Mouse (Mus musculus) neural tube, embryonic 11.5 days (tissue): ENCODE data around the gene Plekha1. TPM values are rescaled to one million over a fixed set of nuclear protein-coding genes. Genes with fewer than 3 reads are reported as not detected.

Experiments used
- ATAC-seq: fragments of 200-750 bp; cut with Nextera tagmentation; 2 replicates; pipeline ENCODE4 v1.8.0; 2017; ENCODE audit warnings: moderate number of reproducible peaks, mild to moderate bottlenecking, moderate TSS enrichment, moderate library complexity; ENCODE audit not compliant: insufficient read depth, low FRiP score, low TSS enrichment
- DNase-seq: peaks from one replicate; pipeline ENCODE4 v3.0.0-alpha.2; 2015; ENCODE audit warnings: low spot score
- H3K27ac ChIP-seq: fragments of 300-500 bp; sonication (generic); 2 replicates; pipeline ENCODE4 v1.5.1; 2014; ENCODE audit warnings: low read depth, mild to moderate bottlenecking, low read length
- H3K27me3 ChIP-seq: fragments of 300-500 bp; sonication (generic); 2 replicates; pipeline ENCODE4 v1.6.1; 2014; ENCODE audit warnings: mild to moderate bottlenecking, low read length, mixed read lengths; ENCODE audit not compliant: control insufficient read depth, insufficient read depth
- H3K36me3 ChIP-seq: fragments of 300-500 bp; sonication (generic); 2 replicates; pipeline ENCODE4 v1.6.1; 2014; ENCODE audit warnings: mild to moderate bottlenecking, low read length, moderate library complexity, mixed read lengths; ENCODE audit not compliant: control insufficient read depth, insufficient read depth
- H3K4me1 ChIP-seq: fragments of 300-500 bp; sonication (generic); 2 replicates; pipeline ENCODE4 v1.6.1; 2014; ENCODE audit warnings: low read length, mixed read lengths; ENCODE audit not compliant: control insufficient read depth, insufficient read depth
- H3K4me2 ChIP-seq: fragments of 300-500 bp; sonication (generic); 2 replicates; pipeline ENCODE4 v1.6.1; 2014; ENCODE audit warnings: low read depth, mild to moderate bottlenecking, moderate library complexity
- H3K4me3 ChIP-seq: fragments of 300-500 bp; sonication (generic); 2 replicates; pipeline ENCODE4 v1.5.1; 2014; ENCODE audit warnings: low read depth, low read length
- H3K9ac ChIP-seq: fragments of 300-500 bp; sonication (generic); 2 replicates; pipeline ENCODE4 v1.6.1; 2014; ENCODE audit warnings: mild to moderate bottlenecking, low read length
- H3K9me3 ChIP-seq: fragments of 300-500 bp; sonication (generic); 2 replicates; pipeline ENCODE4 v1.6.1; 2016; ENCODE audit warnings: low read length; ENCODE audit not compliant: control insufficient read depth
- WGBS: fragments of 180-500 bp; shearing (Covaris S2); extraction: QIAGEN DNeasy Blood & Tissue Kit; methylation state at CpG from one replicate; pipeline ENCODE4 v1.1.7; 2014; 5-methylcytosine and 5-hydroxymethylcytosine counted together
- microRNA-seq: library from miRNA; unstranded; fragments of <30 nt; microRNA quantifications from one replicate; pipeline ENCODE4, GENCODE M21; 2016
- polyA plus RNA-seq: library from polyadenylated mRNA; unstranded; fragments of >200 nt; fragmentation: Nextera tagmentation; extraction: Ambion mirVana; gene quantifications from 2 replicates; pipeline ENCODE4 v1.2.1, GENCODE M21; 2014

Plekha1 gene
- polyA plus RNA-seq, 1 experiment from 2014 or later = 44.2 TPM

DNA sequence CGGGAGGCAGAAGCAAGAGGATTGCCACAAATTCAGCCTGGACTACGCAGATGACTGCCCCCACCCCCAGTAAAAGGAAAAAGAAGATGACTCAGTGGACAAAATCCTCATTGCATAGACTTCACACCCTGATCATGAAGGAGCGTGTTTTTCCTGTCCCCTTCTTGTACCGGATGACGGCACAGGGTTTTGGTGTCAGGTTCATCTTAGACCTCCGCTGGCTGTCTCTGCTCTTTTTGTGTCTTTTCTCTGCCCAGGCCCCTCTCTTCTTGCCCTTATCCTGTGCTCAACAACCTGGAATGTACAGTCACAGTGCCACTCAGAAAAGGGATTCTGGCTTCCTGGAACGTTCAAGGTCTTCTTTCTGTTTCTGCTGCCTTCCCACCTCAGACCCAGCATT, 84.9 kb downstream of the Plekha1 start:
- Histone ChIP-seq H3K9me3 (no peaks in the 10 kb centered on the region), H3K27ac (no peak overlapping the region), H3K4me3 (no peak overlapping the region), H3K9ac (no peak overlapping the region), H3K4me1 (no peaks in the 10 kb centered on the region), H3K36me3 (no peaks in the 10 kb centered on the region), H3K27me3 (no peaks in the 10 kb centered on the region), H3K4me2 (no peak overlapping the region)
- WGBS = 91% methylated on average over 7 of the region's 7 CpGs
- no peak for ATAC-seq
- DNase-seq = no peak

DNA sequence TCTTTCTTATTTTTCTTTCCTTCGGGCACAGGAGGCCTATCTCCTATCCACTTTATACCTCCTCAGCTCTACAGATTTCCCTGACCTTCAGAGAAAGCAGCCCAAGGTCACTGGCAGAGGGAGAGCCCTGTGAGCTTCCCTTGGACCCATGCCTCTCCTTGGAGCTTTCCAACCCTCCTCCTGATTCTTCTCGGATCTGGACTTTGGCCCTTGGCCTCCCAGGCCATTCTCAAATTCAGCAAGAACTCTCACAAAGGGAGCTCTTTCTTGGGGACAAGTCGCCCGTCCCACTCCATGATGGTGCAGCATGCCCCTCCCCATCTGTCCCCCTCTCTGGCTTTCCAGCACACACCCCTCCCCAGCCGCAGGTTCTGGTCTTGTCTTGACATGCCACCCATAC, 85.4 kb downstream of the Plekha1 start:
- no peak overlapping the region for H3K9ac ChIP-seq
- no peak overlapping the region for H3K27ac ChIP-seq
- no peak overlapping the region for H3K4me2 ChIP-seq
- H3K9me3 ChIP-seq = no peaks in the 10 kb centered on the region
- DNase-seq (no peak), ATAC-seq (no peak)
- WGBS = 86% methylated on average over 5 of the region's 5 CpGs
- H3K4me3 ChIP-seq = no peak overlapping the region
- no peaks in the 10 kb centered on the region for H3K27me3 ChIP-seq
- no peaks in the 10 kb centered on the region for H3K4me1 ChIP-seq
- H3K36me3 ChIP-seq = no peaks in the 10 kb centered on the region

DNA sequence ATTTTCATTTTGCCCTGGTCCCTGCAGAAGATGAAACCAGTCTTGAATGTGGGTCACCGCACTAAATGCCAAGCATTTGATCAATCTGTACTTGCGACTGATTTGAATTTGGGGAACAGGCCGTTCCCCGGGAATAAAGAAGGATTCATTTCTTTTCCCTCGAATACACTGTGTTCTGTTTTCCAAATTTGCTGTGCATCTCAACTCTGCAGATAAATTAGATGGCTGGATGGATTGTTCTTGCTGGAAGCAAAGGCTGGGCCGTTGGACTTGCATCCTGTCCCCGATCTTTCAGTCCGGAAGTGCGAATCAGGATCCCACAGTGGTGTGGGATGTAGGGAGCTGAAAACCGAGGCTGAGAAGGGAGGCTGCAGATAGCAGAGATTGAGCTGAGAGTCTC, 87.8 kb downstream of the Plekha1 start:
- ATAC-seq = no peak
- 90% methylated on average over 10 of the region's 10 CpGs for WGBS

DNA sequence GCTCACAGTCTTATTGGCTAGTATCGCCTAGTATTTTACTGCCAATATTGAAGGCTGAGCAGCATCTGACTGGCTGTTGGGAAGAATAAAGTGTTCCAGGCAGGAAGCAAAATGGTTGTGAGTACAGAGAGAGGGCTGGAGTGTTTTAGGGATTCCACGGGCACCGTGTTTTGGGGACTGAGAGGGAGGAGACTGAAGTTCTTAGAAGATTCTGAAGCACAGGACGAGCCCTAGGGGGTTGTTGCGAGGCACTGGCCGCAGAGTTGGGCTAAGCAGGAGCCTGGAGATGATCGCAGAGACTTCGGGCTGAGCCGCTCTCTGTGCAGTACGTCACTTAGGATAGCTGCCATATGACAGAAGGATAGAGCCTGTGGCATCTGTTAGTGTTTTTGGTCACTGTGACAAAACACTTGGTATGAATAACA, 88.6 kb downstream of the Plekha1 start:
- whole genome bisulfite sequencing = 88% methylated on average over 10 of the region's 10 CpGs
- Histone ChIP-seq H3K27ac (no peak overlapping the region), H3K9me3 (no peaks in the 10 kb centered on the region), H3K4me3 (no peak overlapping the region), H3K36me3 (no peaks in the 10 kb centered on the region), H3K9ac (no peak overlapping the region), H3K27me3 (no peaks in the 10 kb centered on the region), H3K4me2 (no peak overlapping the region), H3K4me1 (no peaks in the 10 kb centered on the region)
- DNase-seq (no peak), ATAC-seq (no peak)

More for the DNA sequence above, 87.8 kb downstream of the Plekha1 start:
- no peaks in the 10 kb centered on the region for H3K27me3 ChIP-seq
- H3K4me2 ChIP-seq = no peak overlapping the region
- H3K9me3 ChIP-seq = no peaks in the 10 kb centered on the region
- H3K4me1 ChIP-seq = no peaks in the 10 kb centered on the region
- no peak for DNase-seq
- no peak overlapping the region for H3K9ac ChIP-seq
- H3K27ac ChIP-seq = no peak overlapping the region
- no peaks in the 10 kb centered on the region for H3K36me3 ChIP-seq
- no peak overlapping the region for H3K4me3 ChIP-seq

DNA sequence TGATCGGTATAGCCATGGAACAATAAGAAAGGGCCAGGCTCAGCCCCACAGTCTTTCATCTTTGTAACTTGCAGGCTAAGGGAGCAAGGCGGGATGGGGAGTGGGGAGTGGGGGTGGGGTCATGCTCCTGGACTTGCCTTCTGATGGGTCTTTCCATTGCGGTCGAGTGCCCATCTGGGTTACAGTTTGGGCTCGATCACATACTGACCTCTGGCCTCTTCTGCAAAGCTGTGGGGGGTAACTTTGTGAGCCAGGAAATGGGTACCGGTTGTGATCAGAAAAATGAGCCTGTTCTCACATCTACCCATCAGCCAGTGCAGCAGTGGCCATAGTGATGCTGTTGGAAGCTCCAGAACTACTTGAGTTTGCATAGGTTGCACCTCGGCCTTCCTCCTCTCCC, 93.0 kb downstream of the Plekha1 start:
- Histone ChIP-seq H3K4me2 (no peak overlapping the region), H3K36me3 (no peaks in the 10 kb centered on the region), H3K4me3 (no peak overlapping the region), H3K27me3 (no peaks in the 10 kb centered on the region), H3K4me1 (no peaks in the 10 kb centered on the region), H3K9me3 (no peaks in the 10 kb centered on the region), H3K27ac (no peak overlapping the region), H3K9ac (no peak overlapping the region)
- no peak for DNase-seq
- no peak for ATAC-seq
- 51% methylated on average over 7 of the region's 7 CpGs for WGBS

DNA sequence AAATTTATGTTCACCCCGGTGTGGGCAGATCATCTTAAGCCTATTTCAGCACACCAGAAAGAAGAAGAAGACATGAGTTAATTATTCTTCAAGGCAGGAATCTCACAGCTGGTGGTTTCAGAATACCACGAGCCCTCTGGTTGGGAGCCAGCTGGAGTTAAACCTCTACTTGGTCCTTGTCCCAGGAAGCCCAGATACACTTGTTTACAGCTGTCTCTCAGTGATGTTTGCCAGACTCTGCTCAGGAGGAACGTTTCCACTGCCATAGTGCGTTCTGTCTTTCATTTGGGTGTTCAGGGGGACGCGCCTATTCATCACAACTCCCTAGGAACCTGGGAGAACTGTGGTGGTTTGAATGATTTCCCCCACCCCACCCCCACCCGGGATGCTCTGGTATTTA, 94.3 kb downstream of the Plekha1 start:
- no peak overlapping the region for H3K4me3 ChIP-seq
- WGBS = 56% methylated on average over 7 of the region's 7 CpGs
- no peaks in the 10 kb centered on the region for H3K9me3 ChIP-seq
- ATAC-seq (no peak), DNase-seq (no peak)
- no peak overlapping the region for H3K27ac ChIP-seq
- no peak overlapping the region for H3K9ac ChIP-seq
- H3K27me3 ChIP-seq = no peaks in the 10 kb centered on the region
- H3K4me1 ChIP-seq = no peaks in the 10 kb centered on the region
- no peak overlapping the region for H3K4me2 ChIP-seq
- H3K36me3 ChIP-seq = no peaks in the 10 kb centered on the region

DNA sequence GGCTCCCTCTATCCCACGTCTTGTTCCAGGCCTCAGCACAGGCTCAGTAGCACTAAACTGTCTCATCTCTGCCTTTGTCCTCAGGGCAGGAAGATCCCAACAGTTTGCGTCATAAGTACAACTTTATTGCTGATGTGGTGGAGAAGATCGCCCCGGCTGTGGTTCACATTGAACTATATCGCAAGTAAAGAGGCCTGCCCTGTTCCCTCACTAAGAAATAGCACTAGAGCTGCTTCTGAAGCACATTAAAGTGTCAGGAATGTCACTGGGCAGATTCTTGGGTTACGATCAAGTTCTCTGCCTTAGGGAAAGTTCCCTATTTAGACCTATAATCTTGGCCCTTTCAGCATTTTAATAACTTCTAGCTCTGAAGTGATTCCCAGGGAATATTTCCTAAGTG, 95.9 kb downstream of the Plekha1 start:
- H3K9ac ChIP-seq = no peak overlapping the region
- no peak overlapping the region for H3K4me3 ChIP-seq
- WGBS = 89% methylated on average over 6 of the region's 6 CpGs
- no peak for ATAC-seq
- no peak overlapping the region for H3K4me2 ChIP-seq
- H3K27me3 ChIP-seq = no peaks in the 10 kb centered on the region
- no peak overlapping the region for H3K27ac ChIP-seq
- no peaks in the 10 kb centered on the region for H3K4me1 ChIP-seq
- DNase-seq = no peak
- H3K36me3 ChIP-seq = no peaks in the 10 kb centered on the region
- H3K9me3 ChIP-seq = no peaks in the 10 kb centered on the region

Small RNA genes lying within 50 kb of the gene (microRNA-seq; reads per million reads assigned to microRNA genes)
- gene Mir7061 = not detected

Other genes with a start within 250 kb of the Plekha1 start
- gene Btbd16, start 91.7 kb upstream of the Plekha1 start, polyA plus RNA-seq = not detected in 2 replicates
- 7.2 and 7.5 TPM in 2 replicates for gene Htra1, start 70.4 kb downstream of the Plekha1 start, polyA plus RNA-seq
- not detected in 2 replicates for gene Dmbt1, start 166.3 kb downstream of the Plekha1 start, polyA plus RNA-seq